Mouse (Mus musculus) c-Kit-negative CD71-positive TER-119-positive erythroid progenitor cells, embryonic 14.5 days (primary cell): ENCODE measurements around the gene Slc12a7.
"Not testable (repeated sequence)": the region's sequence is repeated elsewhere in the genome, so short reads cannot be mapped to it uniquely, and the experiment has no call there.

Experiments used
- DNase-seq: peaks from one replicate; pipeline ENCODE4 v3.0.0-alpha.2; 2013; ENCODE audit warnings: low read depth, low spot score

Gene Slc12a7

DNA sequence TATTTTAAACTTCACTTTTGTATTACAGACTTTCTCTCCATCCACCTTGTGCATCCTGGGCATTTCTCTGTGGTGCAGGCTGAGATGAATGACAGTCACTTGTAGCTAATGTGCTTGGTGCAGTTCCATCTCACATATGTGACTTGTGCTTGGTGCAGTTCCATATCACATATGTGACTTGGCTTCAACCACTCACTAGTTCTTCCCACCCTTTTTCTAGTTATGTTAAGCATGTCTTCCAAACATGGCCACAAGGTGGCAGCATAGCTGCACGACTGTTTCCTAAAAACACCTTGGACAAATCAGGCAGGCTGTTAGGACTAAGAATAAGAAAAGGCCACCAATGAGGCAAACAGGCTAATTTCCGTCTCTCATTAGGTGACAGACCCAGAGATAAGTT is 14.7 kb upstream of the Slc12a7 start:
- peak; percentile 19 for DNase-seq

DNA sequence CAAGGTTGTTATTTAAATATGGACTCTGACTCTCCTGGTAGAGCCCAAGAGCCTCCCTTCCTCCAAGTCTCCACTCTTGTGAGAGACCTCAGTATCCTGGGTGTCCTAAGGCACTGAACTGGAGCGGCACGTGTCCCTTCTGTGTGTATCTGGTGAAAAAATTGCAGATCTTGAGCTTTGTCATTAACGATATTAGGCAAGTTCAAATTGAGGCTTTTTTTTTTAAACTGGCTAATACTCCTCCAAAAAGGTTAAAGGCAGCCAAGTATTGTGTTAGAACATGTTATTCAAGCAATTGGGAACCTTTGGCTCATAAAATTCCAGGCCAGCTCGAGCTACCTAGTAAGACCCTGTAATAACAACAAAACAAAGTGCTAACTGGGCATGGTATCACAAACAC is 12.7 kb upstream of the Slc12a7 start:
- DNase-seq: no peak

- no peak for DNase-seq
Observed at GRCm38 (mm10) chr13:73723081-73723668, 9.7 kb upstream of the Slc12a7 start.

DNA sequence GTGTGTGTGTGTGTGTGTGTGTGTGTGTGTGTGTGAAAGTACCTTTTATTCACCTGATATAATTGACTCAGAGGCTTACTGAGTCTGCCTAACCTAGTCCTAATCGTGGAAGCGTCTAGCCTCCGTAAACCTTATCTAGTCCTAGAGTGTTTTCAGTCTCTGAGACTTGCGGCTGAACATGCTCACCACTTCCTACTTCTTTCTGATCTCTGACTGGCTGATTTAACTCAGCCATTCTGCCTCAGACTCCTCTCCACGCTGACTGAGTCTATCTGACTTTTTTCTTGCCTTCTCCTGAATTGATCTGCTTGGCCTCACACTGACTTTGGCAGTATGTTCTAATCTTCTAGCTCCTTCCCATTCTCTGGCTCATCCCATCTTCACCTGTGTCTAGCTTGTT is 7.6 kb upstream of the Slc12a7 start:
- no peak for DNase-seq

DNA sequence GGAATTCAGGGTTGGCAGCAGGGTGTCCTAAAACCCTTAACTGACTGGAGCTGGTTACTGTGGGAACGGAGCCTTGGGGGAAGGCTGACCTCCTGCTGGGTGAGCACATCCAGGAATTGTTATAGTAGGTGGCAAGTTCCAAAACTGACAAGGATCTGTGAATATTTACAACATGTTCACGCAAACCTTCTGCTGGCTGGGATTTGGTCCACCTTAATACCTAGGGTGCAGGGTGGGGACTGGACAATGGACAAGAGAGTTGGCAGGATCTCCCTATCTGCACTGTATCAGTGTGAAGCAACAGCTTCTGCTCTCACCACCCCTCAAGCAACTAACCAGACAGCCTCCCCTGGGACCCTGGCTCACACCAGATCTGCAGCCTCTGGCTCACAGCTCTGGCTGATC is 5.3 kb upstream of the Slc12a7 start:
- no peak for DNase-seq

GRCm38 (mm10) chr13:73728633-73729032 is 4.3 kb upstream of the Slc12a7 start:
- DNase-seq: no peak

- DNase-seq: no peak
Observed at GRCm38 (mm10) chr13:73730913-73731312, 2.0 kb upstream of the Slc12a7 start.

- DNase-seq: no peak
Observed at GRCm38 (mm10) chr13:73732235-73732634, 659 bp upstream of the Slc12a7 start.

- no peak for DNase-seq
Observed at GRCm38 (mm10) chr13:73734379-73734778, 1.5 kb downstream of the Slc12a7 start.

DNA sequence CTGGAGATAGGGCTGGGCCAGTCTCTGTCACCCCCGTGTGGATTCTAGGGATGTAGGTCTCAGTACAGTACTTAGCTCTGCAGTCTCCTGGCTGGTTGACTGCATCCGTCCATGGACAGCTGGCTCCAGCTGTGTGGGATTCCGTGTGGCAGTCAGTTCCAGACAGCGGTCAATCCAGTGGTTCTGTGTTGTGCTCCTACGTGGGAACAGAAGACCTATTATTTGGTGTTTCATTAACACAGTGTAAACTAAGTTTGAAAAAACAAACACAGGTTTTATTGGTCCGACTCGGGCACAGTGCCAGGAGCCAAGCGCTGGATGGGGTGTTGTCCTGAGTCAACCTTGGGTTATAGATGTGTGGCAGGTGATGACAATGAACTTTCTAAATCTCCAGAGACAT is 2.4 kb downstream of the Slc12a7 start:
- no peak for DNase-seq

- no peak for DNase-seq
Observed at GRCm38 (mm10) chr13:73735928-73736327, 3.0 kb downstream of the Slc12a7 start.

- no peak for DNase-seq
Observed at GRCm38 (mm10) chr13:73736943-73737342, 4.0 kb downstream of the Slc12a7 start.

- DNase-seq: not testable (repeated sequence)
Observed at GRCm38 (mm10) chr13:73740399-73740944, 7.6 kb downstream of the Slc12a7 start.

GRCm38 (mm10) chr13:73742944-73743343 is 10.1 kb downstream of the Slc12a7 start:
- DNase-seq: no peak

- no peak for DNase-seq
Observed at GRCm38 (mm10) chr13:73743662-73744061, 10.8 kb downstream of the Slc12a7 start.

DNA sequence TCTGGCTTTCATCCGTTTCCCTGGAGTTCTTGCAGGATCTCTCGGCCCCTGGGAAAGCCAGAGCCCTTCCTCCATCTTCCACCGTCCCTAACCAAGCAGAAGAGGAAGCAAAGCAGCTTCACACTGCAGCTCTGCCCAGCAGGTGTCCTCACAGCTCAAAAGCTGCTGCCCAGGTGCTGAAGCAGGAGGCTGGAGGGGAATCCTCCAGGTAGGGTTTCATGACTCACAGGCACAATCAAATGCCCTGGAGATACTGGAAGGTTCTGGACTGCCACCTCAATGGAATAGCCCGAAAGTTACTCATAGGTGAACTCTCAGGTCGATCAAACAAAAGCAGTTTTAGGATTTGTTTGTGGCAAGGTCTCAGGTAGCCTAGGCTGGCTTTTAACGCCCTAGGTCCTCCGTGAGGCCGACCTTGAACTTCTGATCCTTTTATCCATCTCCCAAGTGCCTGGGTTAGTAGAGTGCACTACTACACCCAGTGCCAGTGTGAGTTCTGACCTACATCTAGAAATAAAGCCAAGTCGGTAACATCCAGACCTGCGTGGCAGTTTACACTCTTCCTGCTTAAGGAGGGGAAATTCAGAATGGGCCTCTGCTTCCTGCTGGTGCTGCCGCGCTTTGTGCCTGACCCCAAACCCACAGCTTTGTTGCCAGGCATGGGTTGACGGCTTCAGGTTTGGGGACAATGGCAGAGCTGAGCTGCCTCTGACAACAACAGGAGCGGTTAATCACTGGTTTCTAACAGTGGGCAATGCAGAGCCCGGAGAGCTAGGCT is 16.0 kb downstream of the Slc12a7 start:
- no peak for DNase-seq

DNA sequence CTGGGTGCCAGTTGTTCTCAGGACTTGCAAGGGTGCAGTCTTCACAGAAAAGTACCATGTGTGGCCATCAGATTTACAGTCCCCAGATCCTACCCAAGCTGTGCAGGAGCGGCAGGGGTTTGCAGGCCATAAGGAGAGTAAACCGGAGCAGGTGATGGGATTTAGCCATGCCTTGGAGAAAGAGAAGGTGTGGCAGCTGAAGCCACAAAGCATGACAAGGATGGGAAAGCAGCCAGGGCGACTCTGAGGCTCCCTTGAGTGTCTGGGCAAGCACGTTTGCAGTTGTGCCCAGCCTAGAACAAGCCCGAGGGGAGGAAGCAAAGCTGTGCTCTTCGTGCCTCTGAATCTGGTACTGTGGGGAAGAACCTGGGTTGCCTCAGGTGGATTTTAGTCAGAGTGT is 17.5 kb downstream of the Slc12a7 start:
- no peak for DNase-seq

DNA sequence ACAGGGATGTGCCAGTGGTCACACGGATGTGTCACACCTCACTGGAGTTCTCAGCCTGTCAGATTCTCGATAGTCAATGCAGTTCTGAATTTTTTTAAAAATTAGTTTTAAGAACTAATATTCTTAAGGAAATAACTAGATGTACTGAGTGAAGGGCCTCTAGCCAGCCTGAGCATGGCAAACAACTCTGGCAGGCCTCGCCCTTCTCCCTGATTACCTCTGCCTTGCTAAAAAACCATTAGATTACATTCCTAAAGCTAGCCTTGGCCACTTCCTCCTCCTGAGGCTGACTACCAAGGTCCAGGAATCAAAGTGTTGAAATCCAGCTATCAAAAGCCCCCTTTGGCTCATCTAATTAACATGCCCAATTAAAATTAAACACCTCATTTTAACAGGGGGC is 18.4 kb downstream of the Slc12a7 start:
- DNase-seq: no peak

DNA sequence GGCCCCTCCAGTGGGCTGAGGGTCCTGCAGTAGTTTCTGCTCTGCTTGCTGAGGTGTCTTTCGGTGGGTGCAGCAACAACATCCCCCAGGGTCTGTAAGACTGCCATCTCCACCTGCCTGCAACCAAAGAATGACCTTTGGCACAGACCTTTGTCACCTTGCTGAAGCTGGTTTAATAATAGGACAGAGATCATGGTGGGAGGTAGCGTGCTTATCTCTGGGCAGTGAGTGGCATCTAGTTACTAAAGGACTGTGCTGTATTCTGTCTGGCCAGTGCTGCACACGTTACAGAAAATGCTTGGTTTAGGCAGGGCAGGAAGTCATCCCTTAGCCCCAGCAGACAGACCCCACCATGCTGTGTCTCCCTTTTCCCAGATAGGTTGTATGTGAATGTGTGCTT is 22.9 kb downstream of the Slc12a7 start:
- no peak for DNase-seq

GRCm38 (mm10) chr13:73756916-73757315 is 24.0 kb downstream of the Slc12a7 start:
- DNase-seq: no peak

- no peak for DNase-seq
Observed at GRCm38 (mm10) chr13:73757362-73757761, 24.5 kb downstream of the Slc12a7 start.

- DNase-seq: no peak
Observed at GRCm38 (mm10) chr13:73759596-73759995, 26.7 kb downstream of the Slc12a7 start.

GRCm38 (mm10) chr13:73760126-73760525 is 27.2 kb downstream of the Slc12a7 start:
- DNase-seq: no peak
